Mouse (Mus musculus) brown adipose tissue, adult 24 weeks (tissue): ENCODE data around the gene Ccdc74a. TPM values are rescaled to one million over a fixed set of nuclear protein-coding genes. Genes with fewer than 3 reads are reported as not detected.
"Not testable (repeated sequence)": the region's sequence is repeated elsewhere in the genome, so short reads cannot be mapped to it uniquely, and the experiment has no call there.

ENCODE experiments used
- H3K27ac ChIP-seq: fragments of 200-500 bp; replicated peaks from 2 replicates; pipeline ENCODE4 v1.5.1; 2012; ENCODE audit warnings: low read depth, mild to moderate bottlenecking, low read length
- H3K4me1 ChIP-seq: fragments of 200-500 bp; 2 replicates; pipeline ENCODE4 v1.6.1; 2012; ENCODE audit warnings: low read length, mixed read lengths; ENCODE audit not compliant: control insufficient read depth, insufficient read depth, insufficient read length
- H3K4me3 ChIP-seq: fragments of 200-500 bp; 2 replicates; pipeline ENCODE4 v1.5.1; 2012; ENCODE audit warnings: low read depth, mild to moderate bottlenecking, low read length, moderate library complexity; ENCODE audit not compliant: insufficient read depth
- polyA plus RNA-seq: library from polyadenylated mRNA; stranded (reverse); fragments of >200 nt; gene quantifications from 2 replicates; pipeline ENCODE4 v1.2.4, GENCODE M21; 2012; ENCODE audit not compliant: missing spikeins, insufficient read depth, insufficient read length

Gene Ccdc74a
- polyA plus RNA-seq: not detected in 2 replicates

DNA sequence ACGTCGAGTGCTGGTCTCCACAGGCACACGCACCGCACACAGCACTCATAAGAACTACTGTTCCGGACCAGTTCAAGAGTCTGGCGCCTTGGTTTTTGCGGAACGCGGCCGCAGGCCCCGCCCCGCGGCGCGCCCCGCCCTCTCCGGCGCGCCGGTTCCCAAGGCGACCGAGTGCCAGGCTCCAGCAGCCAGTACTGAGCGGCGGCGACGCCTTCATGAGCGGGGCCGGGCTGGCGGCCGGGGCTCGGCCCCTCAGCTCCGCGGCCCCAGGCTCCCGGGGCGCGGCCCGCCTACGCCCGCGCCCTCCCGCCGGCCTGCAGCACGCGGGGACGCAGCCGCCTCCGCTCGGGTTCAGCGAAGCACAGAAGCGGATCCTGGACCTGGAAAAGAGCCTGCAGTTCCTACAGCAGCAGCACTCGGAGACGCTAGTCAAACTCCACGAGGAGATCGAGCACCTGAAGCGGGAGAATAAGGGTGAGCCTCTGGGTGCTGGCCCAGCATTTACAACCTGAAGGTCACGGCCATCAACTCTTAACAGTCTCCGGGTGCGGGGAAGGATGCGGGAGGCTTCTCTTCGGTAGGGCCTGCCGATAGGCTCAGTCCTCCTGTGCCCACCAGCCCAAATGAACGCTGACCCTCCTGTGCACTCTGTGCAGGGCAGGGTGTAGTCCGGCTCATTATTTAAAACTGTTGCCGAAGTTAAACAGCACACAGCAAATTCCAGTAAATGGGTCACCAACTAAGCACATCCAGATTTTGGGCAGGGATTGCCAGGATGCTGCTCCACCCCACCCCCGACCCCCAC is at the start of gene Ccdc74a:
Gene Ccdc74a, plus strand, starts transcription at position 161 of the 805 bp plus-strand sequence.
- Histone ChIP-seq H3K4me3 (peak within 1 kb of the TSS; percentile 62), H3K4me1 (0 out of 2 replicates have a peak, but pooled peaks cover 3% of the 10 kb centered on the region), H3K27ac (no peak within 1 kb of the TSS)

DNA sequence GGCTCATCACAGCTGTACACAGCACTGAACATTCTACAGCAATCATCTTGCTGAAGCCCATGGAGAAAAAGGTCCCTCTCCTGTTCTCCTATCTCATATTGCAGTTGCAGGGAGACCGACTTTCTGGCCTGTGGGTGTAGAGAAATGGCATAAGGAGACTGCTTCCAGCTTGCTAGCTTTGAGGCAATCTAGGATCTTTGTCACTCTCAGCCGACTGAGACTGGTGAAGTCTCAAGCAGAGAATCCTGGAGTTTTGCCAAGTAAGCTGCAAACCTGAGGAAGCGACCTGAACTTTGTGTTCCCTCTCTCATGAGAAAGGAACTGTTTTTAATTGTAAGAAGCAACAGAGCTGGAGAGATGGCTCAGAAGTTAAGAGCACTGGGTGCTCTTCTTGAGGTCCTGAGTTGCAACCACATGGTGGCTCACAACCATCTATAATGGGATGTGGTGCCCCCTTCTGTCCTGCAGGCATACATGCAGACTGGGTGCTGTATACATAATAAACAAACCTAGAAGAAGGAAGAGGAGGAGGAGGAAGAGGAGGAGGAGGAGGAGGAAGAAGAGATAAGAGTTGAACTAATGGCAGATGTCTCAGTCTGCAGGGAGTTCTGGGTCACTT is 45.2 kb upstream of the Ccdc74a start:
- Histone ChIP-seq H3K27ac (no peak overlapping the region), H3K4me3 (no peak overlapping the region), H3K4me1 (no peaks in the 10 kb centered on the region)

- H3K4me3 ChIP-seq: no peak overlapping the region
- H3K4me1 ChIP-seq: no peaks in the 10 kb centered on the region
These were observed 41.3 kb upstream of the Ccdc74a start for GRCm38 (mm10) chr16:17604941-17605340.

DNA sequence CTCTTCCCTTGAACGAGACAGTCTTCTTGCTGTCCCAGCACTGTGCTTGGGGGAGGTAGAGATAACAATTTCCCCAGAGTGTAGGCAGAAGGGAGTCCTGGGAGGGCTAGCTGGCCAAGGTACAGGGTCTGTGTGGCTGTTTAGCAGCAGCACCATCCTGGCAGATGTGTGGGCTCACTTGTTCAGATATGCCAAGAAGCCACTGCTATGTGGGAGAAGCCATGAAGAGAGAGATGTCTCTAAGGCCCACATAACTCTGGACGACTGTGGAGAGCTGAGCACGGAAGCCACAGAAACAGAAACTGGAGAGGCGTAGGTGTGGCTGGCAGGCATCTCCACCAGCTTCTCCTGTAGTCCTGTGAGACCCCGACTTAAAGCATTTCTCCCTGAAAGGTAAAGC is 40.6 kb upstream of the Ccdc74a start:
- Histone ChIP-seq H3K4me1 (no peaks in the 10 kb centered on the region), H3K27ac (no peak overlapping the region), H3K4me3 (no peak overlapping the region)

More at GRCm38 (mm10) chr16:17604941-17605340, 41.3 kb upstream of the Ccdc74a start:
- H3K27ac ChIP-seq: no peak overlapping the region

GRCm38 (mm10) chr16:17611383-17611782 is 34.9 kb upstream of the Ccdc74a start:
- Histone ChIP-seq H3K27ac (no peak overlapping the region), H3K4me1 (no peaks in the 10 kb centered on the region), H3K4me3 (no peak overlapping the region)

GRCm38 (mm10) chr16:17614740-17615139 is 31.5 kb upstream of the Ccdc74a start:
- not testable (repeated sequence) for H3K4me3 ChIP-seq, H3K4me1 ChIP-seq, H3K27ac ChIP-seq

DNA sequence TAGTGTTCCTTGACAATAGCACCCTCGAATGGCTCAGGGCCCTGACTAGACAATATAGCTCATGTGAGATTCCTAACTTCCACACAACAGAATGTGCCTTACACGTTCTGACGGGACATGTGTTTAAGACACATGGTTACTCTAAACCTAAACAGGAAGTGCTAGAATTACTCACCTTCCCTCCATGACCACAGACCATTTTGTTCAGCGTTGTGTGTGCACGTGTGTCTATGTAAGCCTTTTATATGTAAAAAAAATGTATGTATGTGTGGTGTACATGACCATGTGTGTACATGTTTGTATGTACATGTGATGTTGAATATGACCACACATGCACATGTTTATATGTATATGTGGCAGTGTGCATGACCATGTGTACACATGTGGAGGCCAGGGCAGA is 30.1 kb upstream of the Ccdc74a start:
- Histone ChIP-seq H3K4me1 (peaks cover 2% of the 10 kb centered on the region), H3K4me3 (no peak overlapping the region), H3K27ac (no peak overlapping the region)

GRCm38 (mm10) chr16:17617922-17618565 is 28.2 kb upstream of the Ccdc74a start:
- Histone ChIP-seq H3K4me1 (peaks cover 2% of the 10 kb centered on the region), H3K27ac (no peak overlapping the region), H3K4me3 (no peak overlapping the region)

DNA sequence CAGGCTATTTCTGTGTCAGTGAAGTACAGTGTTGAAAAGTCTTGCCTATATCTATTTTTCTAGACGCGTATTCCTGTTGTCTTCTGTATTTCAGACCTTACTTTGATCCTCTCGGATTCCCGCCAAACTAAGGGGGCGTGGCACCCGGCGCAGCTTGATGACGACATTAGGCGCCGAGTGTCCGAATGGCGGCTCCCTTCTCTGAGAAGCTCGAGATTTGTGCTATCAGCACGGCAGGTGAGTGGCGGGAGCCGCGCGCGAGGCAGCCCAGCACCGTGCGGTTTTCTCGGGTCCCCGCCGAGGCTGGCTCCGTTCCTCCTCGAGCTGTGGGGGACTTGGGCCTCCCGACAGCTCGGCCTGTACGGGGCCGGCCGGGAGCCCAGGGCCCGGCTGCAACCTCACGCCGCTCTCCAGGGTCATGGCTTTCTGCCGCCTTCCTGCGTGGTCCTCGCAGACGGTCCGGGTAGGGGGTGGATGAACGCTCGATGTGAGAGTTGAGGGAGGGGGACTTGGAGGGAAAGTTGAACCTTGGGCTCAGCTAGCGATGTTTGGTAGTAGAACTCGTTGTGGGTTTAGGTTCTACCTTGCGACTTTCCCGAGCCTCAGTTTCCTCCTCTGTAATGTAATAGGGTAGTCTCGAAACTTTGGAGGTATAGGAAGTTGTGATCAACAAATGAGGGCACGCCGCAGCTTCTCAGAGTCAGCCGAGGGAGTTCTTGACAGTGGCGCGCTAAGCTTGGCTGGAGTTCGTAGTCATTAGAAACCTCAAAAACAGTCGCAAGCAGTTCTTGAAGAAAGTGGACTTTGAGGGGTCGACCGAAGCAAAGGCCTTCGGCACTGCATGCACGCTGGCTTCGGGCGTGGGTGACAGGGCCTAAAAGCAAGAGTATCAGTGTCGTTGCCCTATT is 26.8 kb upstream of the Ccdc74a start, which contains the start of gene Smpd4:
Gene Smpd4, plus strand, starts transcription at position 157 of the 908 bp plus-strand sequence.
- peak within 1 kb of the TSS; percentile 97 for H3K4me3 ChIP-seq
- H3K4me1 ChIP-seq: peaks cover 2% of the 10 kb centered on the region
- H3K27ac ChIP-seq: no peak within 1 kb of the TSS

DNA sequence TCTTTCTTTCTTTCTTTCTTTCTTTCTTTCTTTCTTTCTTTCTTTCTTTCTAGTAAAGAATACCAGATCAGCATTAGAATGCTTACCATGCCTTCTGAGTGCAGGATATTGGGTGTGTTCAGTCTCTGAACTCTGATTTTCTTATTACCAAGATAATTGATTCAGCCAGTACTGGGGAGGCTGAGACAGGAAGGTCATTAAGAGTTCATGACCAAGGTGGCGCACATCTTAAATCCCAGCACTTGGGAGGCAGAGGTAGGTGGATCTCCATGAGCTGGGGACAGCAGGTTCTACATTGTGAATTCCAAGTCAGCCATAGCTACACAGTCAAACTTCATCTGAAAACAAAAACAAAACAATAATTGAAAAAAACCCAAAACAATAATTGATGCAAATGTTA is 24.3 kb upstream of the Ccdc74a start:
- no peak overlapping the region for H3K4me3 ChIP-seq
- H3K4me1 ChIP-seq: peaks cover 2% of the 10 kb centered on the region
- H3K27ac ChIP-seq: no peak overlapping the region

GRCm38 (mm10) chr16:17625488-17626268 is 20.6 kb upstream of the Ccdc74a start:
- Histone ChIP-seq H3K4me3 (no peak overlapping the region), H3K27ac (no peak overlapping the region), H3K4me1 (no peaks in the 10 kb centered on the region)

GRCm38 (mm10) chr16:17626269-17626555 is 20.1 kb upstream of the Ccdc74a start:
- H3K27ac ChIP-seq: no peak overlapping the region
- no peaks in the 10 kb centered on the region for H3K4me1 ChIP-seq
- no peak overlapping the region for H3K4me3 ChIP-seq

DNA sequence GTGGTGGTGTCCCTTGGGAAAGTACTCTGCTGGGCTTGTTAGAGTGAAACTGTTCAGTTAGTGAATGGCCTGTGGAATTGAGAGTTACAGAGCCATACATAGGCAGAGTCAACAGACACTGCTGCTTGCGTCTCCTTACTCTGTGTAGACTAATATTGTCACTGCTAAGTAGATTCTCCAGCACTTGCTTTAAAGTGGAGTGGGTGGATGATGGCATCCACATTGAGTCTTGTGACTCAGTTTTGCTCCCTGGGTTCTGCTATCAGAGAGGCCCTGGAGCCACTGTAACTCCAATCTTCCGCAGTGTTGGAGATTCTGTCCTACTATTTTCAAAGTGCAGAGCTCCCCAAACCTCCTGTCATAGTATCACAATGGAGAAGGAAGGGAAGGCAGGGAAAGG is 13.7 kb upstream of the Ccdc74a start:
- Histone ChIP-seq H3K27ac (no peak overlapping the region), H3K4me1 (no peaks in the 10 kb centered on the region), H3K4me3 (no peak overlapping the region)

GRCm38 (mm10) chr16:17633481-17634181 is 12.6 kb upstream of the Ccdc74a start:
- Histone ChIP-seq H3K27ac (no peak overlapping the region), H3K4me3 (no peak overlapping the region), H3K4me1 (no peaks in the 10 kb centered on the region)
